Mouse (Mus musculus): ENCODE results near the gene Kdm6b. TPM values are rescaled to one million over a fixed set of nuclear protein-coding genes. Genes with fewer than 3 reads are reported as not detected.

The Kdm6b gene
- polyA plus RNA-seq, 1 experiment from 2014 or later: 18.2 TPM

DNA sequence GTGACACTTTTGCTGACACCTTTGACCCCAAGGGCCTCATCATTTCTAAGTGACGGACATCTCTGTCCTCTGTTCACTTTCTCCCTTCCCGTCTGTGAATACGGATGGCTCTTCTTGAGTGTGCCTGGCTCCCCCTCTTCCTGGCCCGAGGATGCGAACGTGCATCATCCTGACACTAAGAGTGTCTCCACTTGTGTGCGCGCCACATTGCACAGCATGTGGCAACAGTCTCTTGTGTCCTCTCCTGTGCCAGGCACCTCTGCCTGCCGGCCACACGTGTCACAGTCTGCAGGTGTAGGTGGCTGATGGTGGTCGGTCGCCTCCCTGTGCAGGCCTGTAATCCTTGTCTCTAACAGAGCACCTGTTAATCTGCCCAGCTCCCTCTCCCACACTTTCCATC, 41.9 kb downstream of the Kdm6b start:
- no peak overlapping the region for H3K4me3 ChIP-seq (ENCODE audit: low read length)
- no peaks in the 10 kb centered on the region for H3K9me3 ChIP-seq (replicated peaks; ENCODE audit: control insufficient read depth, low read length)
- no peak overlapping the region for H3K9ac ChIP-seq (ENCODE audit: low read length)
- no peak for ATAC-seq (replicated peaks; ENCODE audit: extremely low read depth, insufficient read depth, low FRiP score)
- WGBS: 51% methylated on average over 12 of the region's 12 CpGs
- no peak overlapping the region for H3K27ac ChIP-seq (ENCODE audit: low read length)
- no peaks in the 10 kb centered on the region for H3K36me3 ChIP-seq (ENCODE audit: control insufficient read depth, insufficient read depth)
- no peaks in the 10 kb centered on the region for H3K27me3 ChIP-seq (ENCODE audit: control insufficient read depth, insufficient read depth, low read length)
- peaks cover 28% of the 10 kb centered on the region for H3K4me1 ChIP-seq (ENCODE audit: control insufficient read depth, insufficient read depth, low read length)
- H3K4me2 ChIP-seq (ENCODE audit: low read depth, low read length): no peak overlapping the region

DNA sequence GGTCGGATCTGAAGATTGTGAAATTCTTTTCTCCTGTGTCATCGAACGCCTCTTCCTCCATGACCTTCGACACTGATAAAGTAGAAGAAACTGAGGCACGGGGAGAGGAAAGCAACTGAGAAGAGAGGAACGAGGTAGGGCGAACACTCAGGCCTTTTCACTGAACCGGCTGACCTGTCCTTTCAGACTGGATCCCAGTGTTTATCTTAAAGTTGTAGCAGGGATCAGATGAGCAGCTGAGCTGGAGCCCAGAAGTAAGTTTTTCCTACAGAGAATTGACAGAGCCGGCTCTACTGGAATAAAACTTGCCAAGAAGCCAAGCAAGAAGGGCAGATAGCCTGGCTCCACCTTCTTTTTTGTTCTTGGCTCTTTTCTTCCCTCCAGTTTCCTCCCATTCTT, 42.7 kb downstream of the Kdm6b start:
- Histone ChIP-seq H3K4me1 (ENCODE audit: control insufficient read depth, insufficient read depth, low read length) (peaks cover 33% of the 10 kb centered on the region), H3K36me3 (ENCODE audit: control insufficient read depth, insufficient read depth) (no peaks in the 10 kb centered on the region), H3K27me3 (ENCODE audit: control insufficient read depth, insufficient read depth, low read length) (no peaks in the 10 kb centered on the region), H3K9ac (ENCODE audit: low read length) (no peak overlapping the region), H3K4me3 (ENCODE audit: low read length) (no peak overlapping the region), H3K4me2 (ENCODE audit: low read depth, low read length) (peak overlapping the region; percentile 34; the same call in 1 of the 2 replicates), H3K9me3 (replicated peaks; ENCODE audit: control insufficient read depth, low read length) (no peaks in the 10 kb centered on the region), H3K27ac (ENCODE audit: low read length) (peak overlapping the region; percentile 62)
- 32% methylated on average over 9 of the region's 9 CpGs for WGBS
- ATAC-seq (replicated peaks; ENCODE audit: extremely low read depth, insufficient read depth, low FRiP score): no peak

DNA sequence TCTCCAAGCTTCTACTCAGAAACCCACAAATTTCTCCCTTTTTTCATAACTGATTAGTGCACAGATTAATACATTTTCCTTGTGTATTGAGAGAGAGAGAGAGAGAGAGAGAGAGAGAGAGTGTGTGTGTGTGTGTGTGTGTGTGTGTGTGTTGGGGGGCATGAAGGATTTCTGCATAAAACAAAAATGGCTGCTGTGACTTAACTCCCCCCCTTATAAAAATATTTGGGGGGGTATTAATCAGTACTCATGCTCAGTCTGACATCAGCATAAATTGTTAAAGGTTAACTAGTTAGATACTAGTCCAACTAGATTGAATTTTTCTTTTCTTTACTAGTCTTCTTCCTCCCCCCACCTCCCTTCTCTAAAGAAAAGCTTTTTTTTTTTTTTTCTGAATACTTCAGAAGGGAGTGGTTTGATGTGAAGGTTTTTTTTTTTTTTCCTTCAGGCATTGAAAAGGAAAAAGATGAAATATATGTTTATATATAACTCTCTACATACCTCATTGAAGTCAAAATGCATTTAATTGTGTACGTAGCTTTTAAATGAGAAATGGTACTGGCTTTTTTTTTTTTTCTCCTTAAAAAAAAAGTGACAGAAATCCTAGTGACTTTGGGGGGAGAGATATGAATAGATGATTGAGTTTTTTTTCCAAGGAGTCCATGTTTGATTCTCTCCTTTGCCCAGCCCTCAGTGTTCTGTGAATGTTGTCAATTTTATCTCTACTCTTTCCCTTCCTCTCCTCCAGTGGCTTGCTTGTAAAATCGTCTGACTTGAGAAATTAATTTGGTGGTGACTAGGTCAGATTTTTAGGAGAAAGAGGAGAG, 43.3 kb downstream of the Kdm6b start:
- WGBS: 44% methylated on average over 2 of the region's 2 CpGs
- ATAC-seq (replicated peaks; ENCODE audit: extremely low read depth, insufficient read depth, low FRiP score): no peak
- no peak overlapping the region; the same call in 1 of the 2 replicates for H3K4me3 ChIP-seq (ENCODE audit: low read length)
- peak overlapping the region; percentile 62 for H3K27ac ChIP-seq (ENCODE audit: low read length)
- no peaks in the 10 kb centered on the region for H3K9me3 ChIP-seq (replicated peaks; ENCODE audit: control insufficient read depth, low read length)
- H3K4me2 ChIP-seq (ENCODE audit: low read depth, low read length): peak overlapping the region; percentile 93
- no peak overlapping the region for H3K9ac ChIP-seq (ENCODE audit: low read length)
- H3K36me3 ChIP-seq (ENCODE audit: control insufficient read depth, insufficient read depth): no peaks in the 10 kb centered on the region
- H3K4me1 ChIP-seq (ENCODE audit: control insufficient read depth, insufficient read depth, low read length): peaks cover 39% of the 10 kb centered on the region
- no peaks in the 10 kb centered on the region for H3K27me3 ChIP-seq (ENCODE audit: control insufficient read depth, insufficient read depth, low read length)

DNA sequence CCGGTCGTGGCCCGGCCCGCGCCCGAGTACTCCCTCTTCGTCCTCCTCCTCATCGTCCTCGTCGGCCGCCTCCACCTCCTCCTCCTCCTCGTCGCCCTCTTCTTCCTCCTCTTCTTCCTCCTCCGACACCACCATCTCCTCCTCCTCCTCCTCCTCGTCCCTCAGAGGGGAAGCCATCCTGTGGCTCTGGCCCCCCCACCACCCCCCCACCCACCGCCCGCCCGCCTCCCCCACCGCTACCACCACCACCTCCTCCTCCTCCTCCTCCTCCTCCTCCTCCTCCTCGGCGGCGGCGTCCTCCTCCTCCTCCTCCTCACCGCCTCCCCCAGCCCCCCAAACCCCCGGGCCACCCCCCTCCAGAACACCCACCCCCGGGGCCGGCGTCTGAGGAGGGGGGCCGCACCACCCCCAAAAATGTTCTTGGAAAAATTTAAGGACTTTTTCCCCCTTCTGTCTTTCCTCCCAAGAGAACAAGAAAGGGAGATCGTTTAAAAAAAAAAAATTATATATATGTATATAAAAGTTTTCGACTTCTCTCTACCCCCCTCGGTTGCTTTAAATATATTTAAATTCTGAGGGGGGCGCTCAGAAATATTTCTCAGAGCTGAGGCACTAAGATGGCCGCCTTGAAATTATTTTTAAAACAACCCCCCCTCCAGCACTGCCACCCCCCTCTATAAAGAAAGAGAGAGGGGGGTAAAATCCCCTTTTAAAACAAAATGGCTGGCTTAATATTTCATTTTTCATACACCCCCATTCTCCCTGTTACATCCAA, 44.1 kb downstream of the Kdm6b start, which contains the start of gene Chd3:
Gene Chd3, minus strand, starts transcription at position 192 of the 775 bp plus-strand sequence.
- H3K9me3 ChIP-seq (replicated peaks; ENCODE audit: control insufficient read depth, low read length): no peaks in the 10 kb centered on the region
- 3% methylated on average over 21 of the region's 34 CpGs for WGBS
- peak within 1 kb of the TSS; percentile 98 for H3K9ac ChIP-seq (ENCODE audit: low read length)

DNA sequence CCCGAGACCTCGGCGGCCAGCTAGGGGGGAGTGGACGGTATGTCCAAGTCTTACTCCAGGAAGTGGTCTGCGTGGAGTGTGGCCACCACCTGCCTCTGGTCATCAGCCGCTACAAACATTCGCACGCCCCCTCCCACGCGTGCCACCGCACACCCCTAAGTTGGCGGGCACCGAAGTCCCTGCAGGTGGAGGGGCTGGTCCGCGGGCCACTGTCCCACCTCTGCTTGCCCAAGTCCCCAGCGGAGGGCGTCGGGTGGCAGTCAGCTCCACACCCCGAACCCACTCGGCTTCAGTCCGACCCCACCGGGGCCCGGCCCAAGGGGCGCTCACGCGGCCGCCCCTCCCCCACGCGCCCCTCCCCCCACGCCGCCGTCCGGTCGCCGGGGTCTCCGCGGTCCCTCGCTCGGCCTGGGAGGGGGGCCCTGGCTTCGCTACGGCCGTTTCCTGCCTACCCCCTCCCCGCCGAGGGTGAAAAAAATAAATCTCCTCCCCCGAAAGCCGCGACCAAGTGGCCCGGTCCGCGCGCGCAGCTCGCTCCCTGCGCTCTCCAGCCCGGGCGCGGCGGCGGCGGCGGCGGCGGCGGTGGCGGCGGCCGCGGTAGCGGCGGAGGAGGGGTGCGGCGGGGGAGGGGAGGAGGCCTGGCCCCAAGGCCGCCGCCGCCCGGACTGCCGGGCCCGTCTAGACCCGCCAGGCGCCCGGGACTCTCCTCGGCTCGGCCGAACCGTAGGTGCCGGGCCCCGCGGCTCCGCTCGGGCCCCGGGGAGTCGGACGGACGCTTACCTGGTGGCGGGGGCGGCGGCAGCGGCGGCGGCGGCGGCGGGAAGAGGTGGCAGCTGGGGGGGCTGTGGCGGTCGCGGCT, 44.9 kb downstream of the Kdm6b start:
- 0 out of 2 replicates have a peak, but pooled peaks have one; percentile 4 for ATAC-seq (replicated peaks; ENCODE audit: extremely low read depth, insufficient read depth, low FRiP score)
- 0% methylated on average over 83 of the region's 106 CpGs for WGBS
- no peaks in the 10 kb centered on the region for H3K27me3 ChIP-seq (ENCODE audit: control insufficient read depth, insufficient read depth, low read length)
- no peaks in the 10 kb centered on the region for H3K9me3 ChIP-seq (replicated peaks; ENCODE audit: control insufficient read depth, low read length)
- H3K4me1 ChIP-seq (ENCODE audit: control insufficient read depth, insufficient read depth, low read length): peaks cover 49% of the 10 kb centered on the region
- H3K9ac ChIP-seq (ENCODE audit: low read length): peak overlapping the region; percentile 98
- no peaks in the 10 kb centered on the region for H3K36me3 ChIP-seq (ENCODE audit: control insufficient read depth, insufficient read depth)
- peak overlapping the region; percentile 94 for H3K4me3 ChIP-seq (ENCODE audit: low read length)
- H3K27ac ChIP-seq (ENCODE audit: low read length): peak overlapping the region; percentile 91
- peak overlapping the region; percentile 93 for H3K4me2 ChIP-seq (ENCODE audit: low read depth, low read length)

More for the DNA sequence above, 44.1 kb downstream of the Kdm6b start, which contains the start of gene Chd3:
- Histone ChIP-seq H3K4me2 (ENCODE audit: low read depth, low read length) (peak within 1 kb of the TSS; percentile 93), H3K4me1 (ENCODE audit: control insufficient read depth, insufficient read depth, low read length) (peaks cover 47% of the 10 kb centered on the region), H3K27me3 (ENCODE audit: control insufficient read depth, insufficient read depth, low read length) (no peaks in the 10 kb centered on the region), H3K36me3 (ENCODE audit: control insufficient read depth, insufficient read depth) (no peaks in the 10 kb centered on the region), H3K4me3 (ENCODE audit: low read length) (peak within 1 kb of the TSS; percentile 94), H3K27ac (ENCODE audit: low read length) (peak within 1 kb of the TSS; percentile 91)
- no peak for ATAC-seq (replicated peaks; ENCODE audit: extremely low read depth, insufficient read depth, low FRiP score)

DNA sequence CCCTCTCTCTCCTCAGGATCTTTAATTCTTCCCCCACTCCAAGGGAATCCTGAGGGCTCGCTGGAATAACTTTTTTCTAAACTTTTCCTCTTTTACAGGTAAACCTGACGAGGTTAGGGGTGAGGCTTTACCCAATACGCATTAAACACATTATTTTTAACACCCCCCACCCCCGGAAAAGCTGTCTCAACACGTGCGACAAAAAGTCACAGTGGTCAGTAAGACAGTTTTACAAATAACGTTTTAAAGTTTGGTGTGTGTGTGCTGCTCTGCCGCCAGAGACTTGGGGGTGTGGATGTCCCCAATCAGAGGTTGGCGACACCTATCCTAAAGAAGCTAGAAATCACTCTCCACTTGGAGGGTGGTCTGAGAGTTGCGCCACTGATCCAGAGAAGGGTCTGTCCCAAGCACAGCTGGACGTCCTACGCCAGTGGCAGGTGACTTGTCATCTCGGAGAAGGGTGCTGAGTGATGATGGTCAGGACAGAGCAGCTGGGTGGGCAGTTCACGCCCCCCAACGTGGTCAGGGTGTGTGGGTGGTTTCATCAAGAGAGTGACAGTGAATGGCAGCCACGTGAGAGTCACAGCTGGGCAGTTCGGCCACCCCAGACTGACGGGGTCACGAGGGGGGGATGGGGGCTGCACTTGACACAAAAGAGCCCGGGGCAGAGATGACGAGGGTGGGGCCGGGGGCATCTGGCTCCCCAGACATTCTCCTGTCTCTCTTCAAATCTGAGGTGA, 45.7 kb downstream of the Kdm6b start:
- Histone ChIP-seq H3K4me3 (ENCODE audit: low read length) (peak overlapping the region; percentile 94), H3K36me3 (ENCODE audit: control insufficient read depth, insufficient read depth) (no peaks in the 10 kb centered on the region), H3K4me2 (ENCODE audit: low read depth, low read length) (peak overlapping the region; percentile 93), H3K27ac (ENCODE audit: low read length) (peak overlapping the region; percentile 91), H3K4me1 (ENCODE audit: control insufficient read depth, insufficient read depth, low read length) (peaks cover 49% of the 10 kb centered on the region), H3K9ac (ENCODE audit: low read length) (peak overlapping the region; percentile 98), H3K27me3 (ENCODE audit: control insufficient read depth, insufficient read depth, low read length) (no peaks in the 10 kb centered on the region), H3K9me3 (replicated peaks; ENCODE audit: control insufficient read depth, low read length) (no peaks in the 10 kb centered on the region)
- WGBS: under 1% methylated on average over 22 of the region's 22 CpGs
- no peak for ATAC-seq (replicated peaks; ENCODE audit: extremely low read depth, insufficient read depth, low FRiP score)

DNA sequence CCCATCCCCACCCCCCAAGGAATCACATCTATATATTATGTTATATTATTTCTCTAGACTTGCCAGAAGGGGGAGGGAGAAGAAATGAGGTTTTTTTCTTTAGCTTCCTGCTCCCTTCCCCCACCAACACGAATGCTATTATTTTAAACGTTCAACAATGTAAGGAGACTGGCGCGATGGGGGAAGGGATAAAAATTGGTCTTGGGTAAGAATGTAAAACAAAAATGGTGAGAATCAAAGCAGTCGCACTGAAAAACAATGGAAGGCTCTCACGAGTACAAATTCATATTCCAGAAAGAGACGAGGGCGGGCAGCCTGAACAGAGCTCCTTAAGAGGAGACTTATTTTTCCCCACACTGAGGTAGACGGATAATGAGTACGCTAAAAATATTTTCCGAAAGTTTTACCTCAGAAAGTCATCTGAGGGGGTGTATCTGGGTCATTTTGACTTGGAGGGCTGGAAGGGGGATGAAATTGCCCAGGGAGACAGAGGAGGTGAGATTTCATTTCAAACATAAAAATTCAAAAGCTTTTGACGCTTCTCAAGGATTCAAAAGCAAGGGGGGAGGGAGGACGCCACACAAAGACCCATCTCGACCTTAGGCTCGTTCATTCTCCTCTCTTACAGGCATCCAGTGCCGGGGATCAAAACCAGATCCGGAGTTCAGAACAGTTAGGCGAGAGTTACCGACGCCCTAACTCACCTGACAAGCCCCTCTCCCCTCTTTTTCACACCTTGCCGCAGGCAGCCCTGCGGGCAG, 46.4 kb downstream of the Kdm6b start:
- H3K4me3 ChIP-seq (ENCODE audit: low read length): peak overlapping the region; percentile 94
- no peaks in the 10 kb centered on the region for H3K27me3 ChIP-seq (ENCODE audit: control insufficient read depth, insufficient read depth, low read length)
- H3K27ac ChIP-seq (ENCODE audit: low read length): peak overlapping the region; percentile 91
- H3K36me3 ChIP-seq (ENCODE audit: control insufficient read depth, insufficient read depth): peaks cover 1% of the 10 kb centered on the region; the same call in 1 of the 2 replicates
- H3K9me3 ChIP-seq (replicated peaks; ENCODE audit: control insufficient read depth, low read length): no peaks in the 10 kb centered on the region
- no peak for ATAC-seq (replicated peaks; ENCODE audit: extremely low read depth, insufficient read depth, low FRiP score)
- H3K9ac ChIP-seq (ENCODE audit: low read length): peak overlapping the region; percentile 98
- under 1% methylated on average over 22 of the region's 22 CpGs for WGBS
- peaks cover 44% of the 10 kb centered on the region for H3K4me1 ChIP-seq (ENCODE audit: control insufficient read depth, insufficient read depth, low read length)
- H3K4me2 ChIP-seq (ENCODE audit: low read depth, low read length): peak overlapping the region; percentile 93

Measured in heart, embryonic 16.5 days (tissue).